Mouse (Mus musculus): Measurements from ENCODE around the gene Fam45a. TPM values are rescaled to one million over a fixed set of nuclear protein-coding genes. Genes with fewer than 3 reads are reported as not detected.

Gene Fam45a
- polyA plus RNA-seq, 1 experiment from 2014 or later = 23.6 TPM

DNA sequence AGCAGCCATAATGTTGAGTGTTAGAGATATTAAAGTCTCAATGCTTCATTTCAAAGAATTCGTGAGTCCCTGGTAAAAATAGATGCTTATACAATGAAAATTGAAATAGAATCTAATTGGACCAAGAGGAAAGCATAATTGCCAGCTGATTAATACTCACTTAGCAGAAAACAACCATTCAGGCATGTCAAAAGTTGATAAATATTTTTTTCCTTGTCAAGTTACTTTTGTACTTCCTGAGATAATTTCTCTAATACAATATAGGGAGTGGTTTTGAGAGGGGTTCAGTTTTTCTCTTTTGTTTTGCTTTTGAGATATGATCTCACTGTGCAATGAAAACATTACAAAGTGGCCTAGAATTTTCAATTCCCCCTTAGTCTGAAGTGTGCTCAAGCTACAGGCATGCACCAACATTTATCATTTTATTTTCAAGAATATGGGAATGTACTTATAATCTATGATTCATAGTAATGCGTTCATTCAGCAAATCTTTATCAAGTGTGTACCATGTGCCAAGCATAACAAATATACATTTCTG, 18.1 kb upstream of the Fam45a start:
- Histone ChIP-seq H3K4me3 (ENCODE audit: low read depth, low read length) (no peak overlapping the region), H3K4me2 (replicated peaks; ENCODE audit: low read depth) (no peak overlapping the region), H3K4me1 (replicated peaks; ENCODE audit: control insufficient read depth, insufficient read depth) (no peaks in the 10 kb centered on the region; the same call in 1 of the 2 replicates), H3K27ac (replicated peaks) (no peak overlapping the region), H3K9ac (ENCODE audit: low read length) (no peak overlapping the region), H3K36me3 (ENCODE audit: control insufficient read depth, insufficient read depth, low read length) (no peaks in the 10 kb centered on the region), H3K27me3 (ENCODE audit: control insufficient read depth, insufficient read depth, low read length) (no peaks in the 10 kb centered on the region), H3K9me3 (ENCODE audit: control insufficient read depth, low read length) (no peaks in the 10 kb centered on the region)
- ATAC-seq (ENCODE audit: low FRiP score, low TSS enrichment) (no peak), DNase-seq (ENCODE audit: low spot score) (no peak)
- no peak for TF ChIP-seq CTCF (IDR thresholded peaks at IDR 0.05; ENCODE audit: low read depth)
- TF ChIP-seq EP300 (optimal IDR thresholded peaks at IDR 0.05) = no peak
- 63% methylated on average over 2 of the region's 2 CpGs for WGBS

- Histone ChIP-seq H3K4me1 (replicated peaks; ENCODE audit: control insufficient read depth, insufficient read depth) (no peaks in the 10 kb centered on the region), H3K36me3 (ENCODE audit: control insufficient read depth, insufficient read depth, low read length) (no peaks in the 10 kb centered on the region), H3K4me3 (ENCODE audit: low read depth, low read length) (no peak overlapping the region), H3K9ac (ENCODE audit: low read length) (no peak overlapping the region), H3K27ac (replicated peaks) (no peak overlapping the region), H3K9me3 (ENCODE audit: control insufficient read depth, low read length) (no peaks in the 10 kb centered on the region), H3K27me3 (ENCODE audit: control insufficient read depth, insufficient read depth, low read length) (no peaks in the 10 kb centered on the region), H3K4me2 (replicated peaks; ENCODE audit: low read depth) (no peak overlapping the region)
- TF ChIP-seq CTCF (IDR thresholded peaks at IDR 0.05; ENCODE audit: low read depth) (no peak), EP300 (optimal IDR thresholded peaks at IDR 0.05) (no peak)
- WGBS = 79% methylated on average over 2 of the region's 2 CpGs
- no peak for ATAC-seq (ENCODE audit: low FRiP score, low TSS enrichment)
- no peak for DNase-seq (ENCODE audit: low spot score)
These were observed 16.1 kb upstream of the Fam45a start for GRCm38 (mm10) chr19:60795244-60795643.

- H3K27ac ChIP-seq (replicated peaks) = no peak overlapping the region
- H3K27me3 ChIP-seq (ENCODE audit: control insufficient read depth, insufficient read depth, low read length) = no peaks in the 10 kb centered on the region
- no peak overlapping the region for H3K4me2 ChIP-seq (replicated peaks; ENCODE audit: low read depth)
- no peak overlapping the region for H3K4me3 ChIP-seq (ENCODE audit: low read depth, low read length)
- WGBS = 93% methylated on average over 2 of the region's 2 CpGs
- H3K9ac ChIP-seq (ENCODE audit: low read length) = no peak overlapping the region
- ATAC-seq (ENCODE audit: low FRiP score, low TSS enrichment) = no peak
- H3K9me3 ChIP-seq (ENCODE audit: control insufficient read depth, low read length) = no peaks in the 10 kb centered on the region
- DNase-seq (ENCODE audit: low spot score) = no peak
- H3K4me1 ChIP-seq (replicated peaks; ENCODE audit: control insufficient read depth, insufficient read depth) = no peaks in the 10 kb centered on the region
- no peaks in the 10 kb centered on the region for H3K36me3 ChIP-seq (ENCODE audit: control insufficient read depth, insufficient read depth, low read length)
- TF ChIP-seq EP300 (optimal IDR thresholded peaks at IDR 0.05) (no peak), CTCF (IDR thresholded peaks at IDR 0.05; ENCODE audit: low read depth) (no peak)
These were observed 14.0 kb upstream of the Fam45a start for GRCm38 (mm10) chr19:60797415-60797814.

- Histone ChIP-seq H3K27me3 (ENCODE audit: control insufficient read depth, insufficient read depth, low read length) (no peaks in the 10 kb centered on the region), H3K4me2 (replicated peaks; ENCODE audit: low read depth) (no peak overlapping the region), H3K9ac (ENCODE audit: low read length) (no peak overlapping the region), H3K4me1 (replicated peaks; ENCODE audit: control insufficient read depth, insufficient read depth) (no peaks in the 10 kb centered on the region), H3K36me3 (ENCODE audit: control insufficient read depth, insufficient read depth, low read length) (no peaks in the 10 kb centered on the region), H3K4me3 (ENCODE audit: low read depth, low read length) (no peak overlapping the region), H3K9me3 (ENCODE audit: control insufficient read depth, low read length) (no peaks in the 10 kb centered on the region), H3K27ac (replicated peaks) (no peak overlapping the region)
- DNase-seq (ENCODE audit: low spot score) = no peak
- ATAC-seq (ENCODE audit: low FRiP score, low TSS enrichment) = no peak
- TF ChIP-seq CTCF (IDR thresholded peaks at IDR 0.05; ENCODE audit: low read depth) (no peak), EP300 (optimal IDR thresholded peaks at IDR 0.05) (no peak)
- 71% methylated on average over 7 of the region's 7 CpGs for WGBS
These were observed 11.4 kb upstream of the Fam45a start for GRCm38 (mm10) chr19:60799867-60800569.

DNA sequence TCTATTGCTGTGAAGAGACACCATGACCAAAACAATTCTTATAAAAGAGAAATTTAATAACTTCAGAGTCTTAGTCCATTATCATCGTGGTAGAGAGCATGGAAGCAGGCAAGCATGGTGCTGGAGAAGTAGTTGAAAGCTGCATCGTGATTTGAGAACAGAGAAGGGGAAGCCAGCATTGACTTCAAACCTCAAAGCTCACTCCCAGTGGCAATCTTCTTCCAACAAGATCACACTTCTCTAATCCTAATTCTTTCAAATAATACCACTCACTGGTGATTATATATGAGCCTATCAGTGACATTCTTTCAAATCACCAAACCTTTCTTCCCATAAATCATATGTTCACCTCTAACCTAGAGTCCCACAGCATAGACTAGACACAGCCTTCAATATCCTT, 6.5 kb upstream of the Fam45a start:
- no peak for ATAC-seq (ENCODE audit: low FRiP score, low TSS enrichment)
- 64% methylated on average over 2 of the region's 2 CpGs for WGBS
- TF ChIP-seq EP300 (optimal IDR thresholded peaks at IDR 0.05) (no peak), CTCF (IDR thresholded peaks at IDR 0.05; ENCODE audit: low read depth) (no peak)
- H3K27ac ChIP-seq (replicated peaks) = no peak overlapping the region
- H3K36me3 ChIP-seq (ENCODE audit: control insufficient read depth, insufficient read depth, low read length) = no peaks in the 10 kb centered on the region
- no peak overlapping the region for H3K9ac ChIP-seq (ENCODE audit: low read length)
- no peaks in the 10 kb centered on the region for H3K9me3 ChIP-seq (ENCODE audit: control insufficient read depth, low read length)
- no peak overlapping the region for H3K4me2 ChIP-seq (replicated peaks; ENCODE audit: low read depth)
- H3K27me3 ChIP-seq (ENCODE audit: control insufficient read depth, insufficient read depth, low read length) = no peaks in the 10 kb centered on the region
- no peak for DNase-seq (ENCODE audit: low spot score)
- no peak overlapping the region for H3K4me3 ChIP-seq (ENCODE audit: low read depth, low read length)
- H3K4me1 ChIP-seq (replicated peaks; ENCODE audit: control insufficient read depth, insufficient read depth) = no peaks in the 10 kb centered on the region

DNA sequence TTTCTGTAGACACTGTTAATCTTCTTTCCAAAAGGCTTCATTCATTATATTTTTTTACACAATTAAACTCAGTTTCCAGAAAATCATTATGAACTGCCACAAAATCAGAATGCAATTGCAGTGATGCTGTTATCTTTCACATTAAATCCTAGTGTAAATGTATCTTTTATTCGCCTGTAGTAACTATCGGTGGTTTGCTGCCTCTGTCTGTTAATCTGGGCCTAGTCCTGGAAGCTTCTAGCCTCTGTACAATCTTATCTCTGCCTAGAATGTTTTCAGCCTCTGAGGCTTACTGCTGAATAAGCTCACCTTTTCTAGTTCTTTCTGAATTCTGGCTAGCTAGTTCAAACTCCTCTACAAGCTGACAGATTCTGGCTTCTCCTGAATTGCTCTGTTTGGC, 1.5 kb upstream of the Fam45a start:
- Histone ChIP-seq H3K27ac (replicated peaks) (no peak overlapping the region), H3K36me3 (ENCODE audit: control insufficient read depth, insufficient read depth, low read length) (no peaks in the 10 kb centered on the region), H3K4me3 (ENCODE audit: low read depth, low read length) (no peak overlapping the region), H3K9me3 (ENCODE audit: control insufficient read depth, low read length) (no peaks in the 10 kb centered on the region), H3K4me1 (replicated peaks; ENCODE audit: control insufficient read depth, insufficient read depth) (0 out of 2 replicates have a peak, but pooled peaks cover 2% of the 10 kb centered on the region), H3K27me3 (ENCODE audit: control insufficient read depth, insufficient read depth, low read length) (no peaks in the 10 kb centered on the region), H3K4me2 (replicated peaks; ENCODE audit: low read depth) (no peak overlapping the region), H3K9ac (ENCODE audit: low read length) (no peak overlapping the region)
- DNase-seq (ENCODE audit: low spot score) (no peak), ATAC-seq (ENCODE audit: low FRiP score, low TSS enrichment) (no peak)
- TF ChIP-seq CTCF (IDR thresholded peaks at IDR 0.05; ENCODE audit: low read depth) = no peak
- TF ChIP-seq EP300 (optimal IDR thresholded peaks at IDR 0.05) = no peak
- 86% methylated on average over 2 of the region's 2 CpGs for WGBS

All from stomach, postnatal 0 days (tissue).